Mouse (Mus musculus) mouse trophoblast stem cell (cell line): ENCODE data around the gene Atf6b.

ENCODE experiments used
- in situ Hi-C, 2 experiments: fragments of 300-500 bp; cut with MseI, MboI; formaldehyde crosslinking; loops; 2 replicates in 1 of 2; 3 replicates in 1 of 2; pipeline ENCODE4 v1.15.1; 2025

Atf6b gene

GRCm38 (mm10) chr17:34646906-34647787 lies at the start of gene Atf6b:
Gene Atf6b, plus strand, starts transcription at chr17:34647146.
- in situ Hi-C loops, result no loop called here

GRCm38 (mm10) chr17:34597566-34598095 lies 49.3 kb upstream of the Atf6b start, which contains the start of gene Ager:
Gene Ager, plus strand, starts transcription at chr17:34597862.
- in situ Hi-C loops, result no loop called here

DNA sequence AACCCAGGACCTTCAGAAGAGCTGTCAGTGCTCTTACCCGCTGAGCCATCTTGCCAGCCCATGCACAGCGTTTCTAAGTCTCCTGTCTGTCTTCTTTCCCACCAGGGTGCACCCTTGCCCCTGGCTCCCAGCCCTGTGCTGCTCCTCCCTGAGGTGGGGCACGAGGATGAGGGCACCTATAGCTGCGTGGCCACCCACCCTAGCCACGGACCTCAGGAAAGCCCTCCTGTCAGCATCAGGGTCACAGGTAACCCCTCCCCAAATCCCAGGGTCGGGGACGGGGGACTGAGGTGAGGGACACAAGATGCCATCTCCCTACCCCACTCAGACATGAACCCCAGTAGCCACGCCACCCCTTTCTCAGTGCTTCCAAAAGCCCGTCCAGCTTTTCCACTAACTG lies 47.1 kb upstream of the Atf6b start:
- in situ Hi-C loops, result no loop called here

GRCm38 (mm10) chr17:34601796-34602195 lies 45.1 kb upstream of the Atf6b start:
- in situ Hi-C loops, result no loop called here

DNA sequence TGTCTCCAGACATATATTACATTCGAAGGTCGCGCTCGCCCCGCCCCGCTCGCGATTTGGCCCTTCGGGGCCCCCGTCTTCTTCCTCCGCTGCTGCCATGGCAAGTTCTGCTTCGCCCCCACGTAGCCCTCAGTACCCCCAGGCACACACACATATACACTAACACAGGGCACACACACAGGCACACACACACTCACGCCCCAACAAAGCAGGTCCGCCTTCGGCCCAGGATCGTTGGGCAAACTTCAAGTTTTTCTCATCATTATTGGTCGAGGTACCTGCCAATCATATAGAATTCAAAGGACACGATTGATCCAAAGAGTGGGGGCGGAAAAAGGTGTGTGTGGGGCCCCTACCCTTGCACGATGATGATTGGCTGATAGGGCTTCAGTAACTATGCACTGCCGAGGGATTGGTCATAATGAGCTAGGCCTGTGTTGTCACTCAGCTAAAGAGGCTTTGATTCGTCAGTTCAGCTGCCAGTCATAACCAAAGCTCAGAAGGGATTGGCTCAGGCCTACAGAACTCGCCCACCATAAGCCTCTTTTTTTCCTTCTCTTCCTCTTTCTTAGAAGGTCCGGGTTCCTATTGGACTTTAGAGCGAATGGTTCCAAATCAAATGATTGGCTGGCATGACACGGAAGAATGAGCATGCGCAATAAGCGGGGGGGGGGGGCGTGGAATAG lies 43.4 kb upstream of the Atf6b start, which contains the start of gene Rnf5:
Gene Rnf5, minus strand, starts transcription at position 316 of the 686 bp plus-strand sequence.
- in situ Hi-C loops, result no loop called here

GRCm38 (mm10) chr17:34604061-34604508 lies 42.9 kb upstream of the Atf6b start, which contains the start of gene Agpat1:
Gene Agpat1, plus strand, starts transcription at chr17:34604262.
- in situ Hi-C loops, result no loop called here

DNA sequence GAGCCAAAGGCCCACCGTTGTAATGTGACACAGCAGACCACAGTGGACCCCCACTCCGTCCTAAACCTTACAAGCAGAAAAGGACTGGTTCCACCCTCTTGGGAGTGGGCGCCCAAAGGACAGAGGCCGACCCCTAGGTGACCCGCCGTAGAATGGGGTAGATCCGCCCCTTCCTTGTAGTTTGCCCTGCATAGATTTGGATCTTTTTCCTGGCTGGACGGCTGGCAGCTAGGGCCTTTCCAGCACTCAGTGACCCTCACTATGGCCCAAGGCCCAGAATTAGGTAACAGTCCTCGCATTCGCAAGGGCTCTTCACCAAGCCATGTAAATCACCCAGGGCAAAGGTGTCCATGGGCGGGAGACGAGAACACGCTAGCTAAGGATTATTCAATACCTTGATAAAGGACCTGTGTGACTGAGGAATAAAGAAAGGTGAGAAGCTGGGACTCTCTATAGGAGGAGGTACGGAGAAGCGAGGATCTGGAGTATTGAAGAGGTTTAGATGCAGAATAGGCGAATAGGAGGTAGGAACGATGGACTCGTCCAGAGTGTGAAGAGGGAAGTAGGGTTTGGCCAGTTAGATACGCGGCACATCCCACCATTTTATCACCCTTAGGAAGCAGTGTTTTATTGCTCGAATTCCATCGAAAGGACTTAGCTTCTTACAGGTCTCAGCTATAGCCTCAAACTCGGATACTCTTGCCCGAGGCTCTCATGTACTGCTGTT lies 42.3 kb upstream of the Atf6b start:
- in situ Hi-C loops, result no loop called here

- in situ Hi-C loops, result no loop called here
These were observed 41.3 kb upstream of the Atf6b start for GRCm38 (mm10) chr17:34605609-34606008.

DNA sequence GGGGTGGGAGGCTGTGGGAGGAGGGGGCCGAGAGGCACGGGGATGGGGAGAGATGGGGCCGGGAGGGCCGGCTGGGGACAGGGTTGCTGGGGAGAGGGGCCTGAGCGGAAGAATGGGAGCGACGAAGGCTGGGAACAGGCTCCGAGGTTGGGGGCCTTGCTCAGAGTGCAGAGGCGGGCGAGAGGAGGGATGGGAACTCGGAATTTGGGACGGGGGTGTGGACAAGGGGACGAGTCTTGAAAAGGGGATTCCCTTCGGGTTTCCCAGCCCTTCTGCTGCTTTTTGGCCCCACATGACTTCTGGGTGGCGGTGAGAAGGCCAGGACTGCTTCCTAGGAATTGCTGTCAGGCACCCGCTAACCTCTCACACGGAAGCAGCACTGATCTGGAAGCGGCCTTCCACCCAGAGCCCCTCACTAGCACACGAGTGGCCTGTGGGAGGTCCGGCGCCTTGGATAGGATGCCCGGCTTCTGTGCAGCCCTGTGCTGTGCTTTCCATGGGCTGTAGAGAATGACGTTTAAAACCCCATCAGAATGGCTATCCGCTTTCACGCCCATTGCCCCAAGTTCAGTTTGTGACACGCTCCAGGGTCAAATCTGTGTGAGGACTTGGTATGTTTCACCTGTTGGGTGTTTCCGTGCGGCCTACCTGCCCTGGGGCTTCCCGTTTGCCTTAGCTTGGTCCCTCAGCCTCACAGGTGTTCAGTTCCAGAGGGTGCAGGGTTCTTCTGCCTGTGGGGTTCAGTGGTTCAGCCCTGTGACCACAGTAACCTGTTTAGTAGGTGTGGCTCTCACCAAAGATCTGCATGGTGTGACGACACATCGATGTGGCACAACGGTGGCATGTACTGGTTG lies 40.5 kb upstream of the Atf6b start:
- in situ Hi-C loops, result no loop called here

GRCm38 (mm10) chr17:34607997-34608396 lies 38.9 kb upstream of the Atf6b start:
- in situ Hi-C loops, result no loop called here

GRCm38 (mm10) chr17:34611050-34611449 lies 35.9 kb upstream of the Atf6b start:
- in situ Hi-C loops, result loop anchor here in 1 of 2 experiments (5.0 kb wide), 1 partner anchor 34 kb away; no protein-coding TSS in a partner anchor

DNA sequence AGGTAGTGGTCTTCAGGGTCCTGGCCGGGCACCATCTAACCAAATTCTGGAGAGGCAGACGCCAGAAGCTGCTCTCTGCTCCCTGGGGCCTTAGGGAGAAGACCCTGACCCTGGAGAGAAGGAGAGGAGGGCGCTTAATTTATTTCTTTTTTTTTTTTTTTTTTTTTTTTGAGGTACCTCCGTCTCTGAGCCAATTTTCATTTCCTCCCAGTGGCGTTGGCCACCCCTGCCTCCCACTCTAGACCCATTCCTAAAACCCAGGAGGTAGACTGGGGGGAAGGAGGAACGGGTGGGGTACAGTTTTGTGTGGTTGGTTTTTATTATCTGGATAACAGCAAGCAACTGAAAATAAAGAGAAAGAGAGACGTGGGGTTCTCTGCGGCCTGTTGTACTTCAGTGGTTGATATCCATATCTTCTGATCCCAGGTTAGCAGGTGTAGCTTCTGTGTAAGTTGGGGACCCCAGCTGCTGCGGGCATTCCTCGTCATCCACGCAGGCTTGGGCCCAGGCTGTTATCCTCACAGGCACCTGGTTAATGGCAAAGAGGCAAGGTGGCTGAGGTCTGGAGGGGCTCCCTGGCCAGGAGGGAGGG lies 33.8 kb upstream of the Atf6b start:
- in situ Hi-C loops, result loop anchor here in 1 of 2 experiments (5.0 kb wide), 1 partner anchor 36 kb away; no protein-coding TSS in a partner anchor

DNA sequence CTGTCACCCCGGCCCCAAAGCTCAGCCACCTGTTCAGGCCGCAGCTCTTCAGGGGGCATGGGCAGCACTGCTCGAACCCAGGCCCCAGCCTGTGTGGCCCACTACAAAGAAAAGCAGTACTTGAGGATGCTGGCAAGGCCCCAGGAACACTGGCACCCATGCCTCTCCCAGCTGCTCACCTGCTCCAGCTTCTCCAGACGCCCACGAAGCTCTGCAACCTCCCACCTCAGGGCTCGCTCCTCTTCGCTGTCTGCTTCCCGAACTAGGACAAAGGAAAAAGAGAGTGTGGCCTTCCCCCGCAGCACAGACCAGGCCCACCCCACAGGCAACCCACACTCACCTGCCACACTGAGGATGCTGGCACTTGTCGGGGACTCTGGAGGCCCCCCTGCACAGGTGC lies 33.1 kb upstream of the Atf6b start:
- in situ Hi-C loops, result loop anchor here in 1 of 2 experiments (5.0 kb wide), 1 partner anchor 37 kb away; no protein-coding TSS in a partner anchor

- in situ Hi-C loops, result no loop called here
These were observed 31.1 kb upstream of the Atf6b start, which contains the start of gene Egfl8 for GRCm38 (mm10) chr17:34615871-34616270. Gene Egfl8, minus strand, starts transcription at chr17:34615971.

- in situ Hi-C loops, result no loop called here
These were observed 27.9 kb upstream of the Atf6b start for GRCm38 (mm10) chr17:34618999-34619398.

- in situ Hi-C loops, result no loop called here
These were observed 25.9 kb upstream of the Atf6b start for GRCm38 (mm10) chr17:34621006-34621405.

- in situ Hi-C loops, result no loop called here
These were observed 23.8 kb upstream of the Atf6b start for GRCm38 (mm10) chr17:34623161-34623560.

GRCm38 (mm10) chr17:34624981-34625380 lies 22.0 kb upstream of the Atf6b start:
- in situ Hi-C loops, result no loop called here

GRCm38 (mm10) chr17:34626062-34626772 lies 20.7 kb upstream of the Atf6b start:
- in situ Hi-C loops, result no loop called here
